Mouse (Mus musculus) layer of hippocampus, adult 8-10 months (tissue): ENCODE results near the gene Cpt1a. TPM values are rescaled to one million over a fixed set of nuclear protein-coding genes. Genes with fewer than 3 reads are reported as not detected.
A peak's percentile ranks its signal among the peaks of the same experiment; 100 is the strongest.

ENCODE experiments used
- DNase-seq, 2 experiments: peaks; one replicate each; pipeline ENCODE4 v3.0.0; 2022; ENCODE audit warnings: low spot score in 2 of 2
- total RNA-seq, 4 experiments: library from RNA; stranded (reverse); gene quantifications; 2 replicates each; pipeline ENCODE4 v1.2.4; 2022

Gene Cpt1a
- total RNA-seq = 10 to 100 TPM; 24.0 to 30.2 (median 26.7) TPM

- DNase-seq = peak in 1 of 2 experiments; percentile 26
Measured at GRCm38 (mm10) chr19:3322261-3322969, at the start of gene Cpt1a. Gene Cpt1a, plus strand, starts transcription at chr19:3322334.

DNA sequence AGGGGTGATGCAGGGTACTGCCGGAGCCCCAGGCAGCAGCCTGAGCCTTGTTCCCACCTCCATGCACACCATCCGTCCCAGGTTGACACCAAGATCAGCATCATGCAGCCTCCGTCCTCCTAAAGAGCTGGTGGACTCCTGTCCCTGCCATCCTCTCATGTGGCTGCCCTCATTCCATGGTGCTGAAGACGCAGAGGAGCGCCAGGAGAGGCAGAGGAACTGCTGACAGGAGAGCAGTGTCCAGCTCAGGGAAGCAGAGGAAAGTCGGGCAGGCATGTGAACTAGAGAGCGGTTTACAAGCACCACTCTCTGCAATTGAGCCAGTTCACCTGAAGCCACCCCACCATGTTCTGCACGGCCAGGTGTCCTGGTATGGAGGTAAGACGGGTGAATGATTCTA lies 48.8 kb upstream of the Cpt1a start:
- no peak for DNase-seq

- DNase-seq = no peak
Measured at GRCm38 (mm10) chr19:3275744-3276365, 46.3 kb upstream of the Cpt1a start.

DNA sequence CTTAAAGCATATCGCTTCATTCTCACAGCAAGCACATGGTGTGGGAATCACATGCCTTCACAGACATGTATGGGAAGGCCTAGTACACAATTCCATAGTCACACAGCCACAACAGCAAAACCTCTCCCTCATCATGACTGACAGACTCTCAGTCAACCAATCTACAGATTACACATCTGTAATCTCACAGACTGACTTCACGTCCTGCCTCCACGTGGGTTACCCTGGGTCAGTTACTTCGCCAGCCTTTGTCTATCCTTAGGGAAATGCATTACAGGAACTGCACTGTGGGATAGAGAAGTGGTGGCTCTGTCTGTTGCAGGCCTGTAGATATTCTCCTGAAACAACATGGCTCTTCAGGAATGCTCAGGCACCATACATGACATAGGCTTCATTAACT lies 40.2 kb upstream of the Cpt1a start:
- no peak for DNase-seq

DNA sequence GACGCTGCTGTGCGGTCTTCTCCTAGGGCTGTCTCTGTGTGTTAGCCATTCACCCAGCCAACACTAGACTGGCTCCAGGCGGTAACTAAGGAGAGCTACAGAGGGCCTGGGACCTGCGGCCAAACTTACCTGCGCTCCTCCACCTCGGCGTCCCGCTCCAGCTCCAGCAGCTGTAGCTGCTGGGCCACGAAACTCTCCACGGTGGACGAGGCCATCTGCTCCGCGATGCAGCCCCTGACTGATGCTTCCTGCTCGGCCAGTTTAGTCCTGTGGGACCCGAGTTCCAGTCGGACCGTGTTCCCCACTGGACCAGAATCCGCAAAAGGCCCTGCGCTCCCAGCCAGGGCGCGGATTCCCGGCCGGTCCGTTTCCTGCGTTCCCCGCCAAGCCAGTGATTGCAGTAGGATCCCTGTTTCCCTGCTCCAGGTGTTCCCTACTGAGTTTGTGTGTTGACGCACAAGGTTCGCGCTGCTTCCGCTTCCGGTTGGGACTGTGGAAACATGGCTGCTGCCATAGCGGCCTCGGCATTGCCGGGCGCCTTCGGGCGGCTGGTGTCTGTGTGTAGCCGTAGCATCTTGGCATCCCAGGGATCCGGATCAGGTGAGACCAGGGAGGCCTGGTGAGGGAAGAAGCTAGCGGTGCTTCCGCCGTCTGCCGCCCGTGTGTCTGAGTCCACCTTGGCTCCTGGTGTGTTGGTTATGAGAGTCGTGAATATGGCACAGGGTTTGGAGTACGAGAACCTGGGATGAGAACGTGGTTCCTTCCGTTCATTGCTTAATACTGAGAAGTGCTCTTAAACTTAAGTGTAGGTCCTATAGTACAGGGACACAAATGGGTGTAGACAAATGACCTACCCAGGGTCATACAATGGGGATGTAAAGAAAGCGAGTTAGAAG lies 39.3 kb upstream of the Cpt1a start, which contains the start of the genes Mrpl21 and Ighmbp2:
Mrpl21 (plus strand) TSS at position 330 of the 896 bp plus-strand sequence.
Ighmbp2 (minus strand) TSS at position 446 of the 896 bp plus-strand sequence.
- peak; percentile 88 to 93 for DNase-seq

DNA sequence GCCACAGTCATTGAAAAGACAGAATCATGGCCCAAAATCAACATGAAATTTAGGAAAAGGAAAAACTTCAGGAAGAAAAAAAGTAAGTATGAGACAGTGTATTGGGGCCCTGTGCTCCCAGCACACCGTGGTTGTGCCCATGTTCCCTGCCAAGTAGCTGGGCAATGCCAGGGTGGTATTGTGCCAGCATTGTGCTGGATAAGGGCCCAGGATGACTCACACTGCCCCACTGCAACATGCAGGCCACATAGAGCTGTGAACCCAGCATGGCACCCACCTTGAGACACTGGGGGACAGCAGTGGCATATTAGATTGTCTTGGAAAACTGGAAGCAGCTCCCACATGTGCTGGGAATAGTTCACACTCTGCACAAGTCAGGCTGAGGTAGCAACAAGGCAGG lies 33.1 kb upstream of the Cpt1a start:
- DNase-seq = no peak

- DNase-seq = peak; percentile 18 to 47
Measured at GRCm38 (mm10) chr19:3292028-3292427, 30.1 kb upstream of the Cpt1a start.

DNA sequence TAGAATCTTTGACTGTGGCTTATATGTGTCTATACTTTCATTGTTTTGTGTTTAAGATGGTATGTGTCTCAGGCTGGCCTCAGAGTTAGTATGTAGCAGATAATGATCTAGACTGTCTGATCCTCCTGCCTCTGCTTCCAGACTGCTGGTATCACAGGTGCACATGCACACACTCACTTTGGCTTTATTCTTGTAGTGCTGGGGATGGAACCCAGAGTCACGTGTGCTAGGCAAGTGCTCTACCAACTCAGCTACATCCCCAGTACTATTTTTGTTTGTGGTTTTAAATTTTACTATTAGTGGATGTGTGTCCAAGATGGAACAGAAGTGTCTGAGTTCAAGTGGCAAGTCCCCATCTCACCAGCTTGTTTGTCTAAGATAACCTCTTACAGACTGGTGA lies 29.1 kb upstream of the Cpt1a start:
- no peak for DNase-seq

DNA sequence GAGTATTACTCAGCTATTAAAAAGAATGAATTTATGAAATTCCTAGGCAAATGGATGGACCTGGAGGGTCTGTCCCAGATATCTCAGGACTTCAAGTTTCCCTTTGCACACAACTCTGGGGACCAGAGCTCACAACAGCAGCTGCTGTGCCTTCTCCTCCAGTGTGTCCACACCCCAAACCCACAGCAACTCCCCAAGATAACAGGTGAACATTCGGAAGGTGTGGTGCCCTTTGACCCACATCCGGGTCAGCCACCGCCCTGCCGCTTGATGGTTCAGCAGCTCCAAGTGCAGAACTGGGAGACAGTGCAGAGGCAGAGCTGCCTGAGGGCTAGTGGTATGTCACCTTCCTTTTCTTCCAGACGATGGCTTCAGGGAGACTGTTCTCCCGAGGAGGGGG lies 26.9 kb upstream of the Cpt1a start:
- DNase-seq = no peak

DNA sequence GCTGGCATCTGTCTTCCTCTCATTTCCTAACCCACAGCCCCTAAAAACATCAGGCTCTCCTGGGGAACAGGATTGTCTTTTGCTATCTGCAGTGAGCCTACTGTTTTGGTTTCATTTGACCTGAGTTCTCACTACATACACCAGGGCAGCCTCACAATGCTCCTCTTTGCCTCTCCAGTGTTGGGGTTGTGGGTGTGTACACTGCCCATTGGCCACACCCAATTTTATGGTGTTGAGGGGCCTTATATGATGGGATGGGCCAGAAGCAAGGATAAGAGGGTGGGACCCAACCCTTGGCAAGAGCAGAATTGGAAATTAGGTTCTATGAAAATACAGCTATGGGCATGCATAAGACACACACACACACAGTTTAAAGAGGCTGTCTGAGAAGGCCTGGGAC lies 25.1 kb upstream of the Cpt1a start:
- no peak for DNase-seq

DNA sequence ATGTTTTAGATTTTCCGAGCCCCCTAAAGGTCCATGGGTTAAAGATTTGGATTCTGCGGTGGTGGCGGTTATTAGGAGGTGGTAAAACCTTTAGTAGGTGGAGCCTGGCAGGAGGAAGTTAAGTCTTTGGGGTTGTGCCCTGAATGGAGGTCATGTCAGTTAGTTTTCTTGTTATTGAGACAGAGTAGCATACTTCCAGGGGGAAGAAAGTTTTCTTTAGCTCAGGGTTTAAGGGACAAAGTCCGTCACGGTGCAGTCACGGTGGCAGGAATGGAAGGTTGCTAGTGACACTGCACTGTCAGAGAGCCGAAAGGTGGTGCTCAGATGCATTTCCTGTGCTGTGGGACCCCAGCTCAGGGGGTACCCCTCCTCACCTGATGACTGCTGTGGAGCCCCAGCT lies 24.4 kb upstream of the Cpt1a start:
- DNase-seq = no peak

DNA sequence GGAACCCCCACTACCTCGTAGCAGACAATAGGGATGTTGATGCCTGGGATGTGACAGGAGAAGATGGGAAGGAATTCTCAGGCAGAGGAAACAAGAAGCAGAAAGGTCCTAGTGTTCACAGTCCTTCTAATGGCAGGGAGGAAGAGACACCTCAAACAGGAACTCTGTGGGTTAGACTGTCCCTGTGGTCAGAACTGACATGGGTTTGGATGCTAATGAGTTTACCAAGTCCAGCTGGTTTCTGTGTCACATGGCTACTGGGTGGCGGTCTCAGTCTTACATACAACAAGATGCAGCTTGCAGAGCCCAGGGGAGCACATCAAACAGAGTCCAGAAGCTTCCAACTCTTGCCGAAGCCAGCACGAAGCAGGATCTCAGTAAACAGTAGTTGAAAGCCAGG lies 18.1 kb upstream of the Cpt1a start:
- no peak for DNase-seq

- no peak for DNase-seq
Measured at GRCm38 (mm10) chr19:3307175-3307949, 14.8 kb upstream of the Cpt1a start.

DNA sequence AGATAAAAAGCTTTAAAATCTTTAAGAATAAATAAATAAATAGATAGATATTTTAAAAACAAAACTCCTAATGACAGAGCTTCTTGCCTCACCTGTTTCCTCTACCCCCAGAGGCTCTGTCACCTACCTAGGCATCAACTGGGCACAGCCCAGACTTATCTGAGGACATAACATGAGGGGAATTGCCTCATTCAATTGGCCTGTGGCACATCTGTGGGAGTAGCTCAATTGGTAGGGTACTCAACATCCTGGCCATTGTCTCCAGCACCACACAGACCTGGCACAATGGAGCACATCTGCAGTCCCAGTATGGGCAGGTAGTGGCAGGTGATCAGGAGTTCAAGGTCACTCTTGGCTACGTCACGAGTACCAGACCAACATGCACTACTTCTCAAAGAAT lies 2.8 kb upstream of the Cpt1a start:
- no peak for DNase-seq

- no peak for DNase-seq
Measured at GRCm38 (mm10) chr19:3320086-3320485, 2.0 kb upstream of the Cpt1a start.

GRCm38 (mm10) chr19:3320801-3321200 lies 1.3 kb upstream of the Cpt1a start:
- DNase-seq = no peak

DNA sequence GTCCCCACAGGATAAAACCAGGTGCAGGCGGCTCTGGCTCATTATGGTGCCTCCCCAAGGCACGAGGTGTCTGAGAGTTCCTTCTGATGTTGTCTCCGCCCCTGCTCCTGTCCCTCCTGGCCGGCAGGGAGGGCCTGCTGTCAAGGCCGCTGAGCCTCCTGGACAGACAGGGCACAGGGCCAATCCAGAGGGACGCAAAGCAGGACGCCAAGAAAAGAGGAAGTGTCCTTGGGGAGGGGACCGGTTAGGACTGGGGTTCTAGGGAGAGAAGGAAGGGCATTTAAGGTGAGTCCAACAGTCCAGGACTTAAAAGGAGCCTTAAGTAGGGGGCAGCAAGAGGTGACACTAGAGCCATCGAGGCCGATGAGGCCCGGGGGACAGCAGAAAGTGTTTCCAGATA lies 517 bp upstream of the Cpt1a start:
- no peak for DNase-seq

DNA sequence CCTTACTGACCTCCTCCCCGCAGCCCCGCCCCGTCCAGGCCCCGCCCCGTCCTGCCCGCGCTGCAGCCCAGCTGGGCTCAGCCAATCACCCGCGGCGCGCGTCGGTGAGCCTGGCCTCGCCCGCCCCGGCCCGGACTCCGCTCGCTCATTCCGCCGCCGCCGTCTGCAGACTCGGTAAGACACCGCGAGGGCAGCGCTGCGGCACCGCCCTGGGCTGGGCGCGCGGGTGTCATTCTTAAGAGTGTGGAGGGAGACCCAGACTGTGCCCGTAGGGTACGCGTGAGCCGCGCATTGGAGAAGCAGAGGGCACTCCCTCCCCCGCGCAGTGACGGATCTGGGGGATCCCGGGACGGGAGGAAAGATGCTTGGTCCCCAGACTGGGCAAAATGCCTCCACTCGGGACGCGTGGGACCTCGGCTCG lies 1.1 kb downstream of the Cpt1a start:
- peak in 1 of 2 experiments; percentile 25 for DNase-seq

- DNase-seq = peak in 1 of 2 experiments; percentile 25
Measured at GRCm38 (mm10) chr19:3323753-3324270, 1.7 kb downstream of the Cpt1a start.

GRCm38 (mm10) chr19:3324271-3324811 lies 2.2 kb downstream of the Cpt1a start:
- DNase-seq = no peak
